Mouse (Mus musculus) CD4-positive, CD25-positive, alpha-beta regulatory T cell, adult 2 months (primary cell): Measurements from ENCODE around the gene Gmppb.

Experiments
- DNase-seq: peaks from one replicate; pipeline ENCODE4 v3.0.0-alpha.2; 2012; ENCODE audit warnings: low read depth, low spot score

The Gmppb gene

GRCm38 (mm10) chr9:108051184-108051930, 2.3 kb downstream of the Gmppb start:
- DNase-seq, result no peak

GRCm38 (mm10) chr9:108051931-108052220, 2.8 kb downstream of the Gmppb start:
- no peak for DNase-seq

GRCm38 (mm10) chr9:108052411-108052810, 3.4 kb downstream of the Gmppb start:
- no peak for DNase-seq

GRCm38 (mm10) chr9:108052885-108053664, 4.0 kb downstream of the Gmppb start, which contains the start of gene Amigo3:
Gene Amigo3 (plus strand): TSS chr9:108053159.
- peak; percentile 96 for DNase-seq

- no peak for DNase-seq
These were observed 4.7 kb downstream of the Gmppb start for GRCm38 (mm10) chr9:108053665-108054225.

GRCm38 (mm10) chr9:108054331-108055040, 5.4 kb downstream of the Gmppb start:
- DNase-seq, result no peak

GRCm38 (mm10) chr9:108055061-108055460, 6.0 kb downstream of the Gmppb start:
- DNase-seq, result no peak

GRCm38 (mm10) chr9:108055661-108056237, 6.7 kb downstream of the Gmppb start:
- DNase-seq, result no peak

- no peak for DNase-seq
These were observed 7.6 kb downstream of the Gmppb start for GRCm38 (mm10) chr9:108056361-108057261.

- DNase-seq, result no peak
These were observed 8.2 kb downstream of the Gmppb start for GRCm38 (mm10) chr9:108057262-108057562.

- DNase-seq, result no peak
These were observed 9.2 kb downstream of the Gmppb start for GRCm38 (mm10) chr9:108058291-108058690.

- DNase-seq, result no peak
These were observed 13.1 kb downstream of the Gmppb start for GRCm38 (mm10) chr9:108062142-108062541.

GRCm38 (mm10) chr9:108063361-108063760, 14.3 kb downstream of the Gmppb start:
- no peak for DNase-seq

GRCm38 (mm10) chr9:108065491-108066011, 16.5 kb downstream of the Gmppb start:
- DNase-seq, result peak; percentile 73

GRCm38 (mm10) chr9:108067199-108067598, 18.2 kb downstream of the Gmppb start:
- DNase-seq, result no peak

- peak; percentile 91 for DNase-seq
These were observed 18.9 kb downstream of the Gmppb start for GRCm38 (mm10) chr9:108067900-108068299.

GRCm38 (mm10) chr9:108069007-108069406, 20.0 kb downstream of the Gmppb start:
- no peak for DNase-seq

- no peak for DNase-seq
These were observed 20.5 kb downstream of the Gmppb start for GRCm38 (mm10) chr9:108069529-108069928.

GRCm38 (mm10) chr9:108071801-108072200, 22.8 kb downstream of the Gmppb start:
- no peak for DNase-seq

- no peak for DNase-seq
These were observed 23.5 kb downstream of the Gmppb start for GRCm38 (mm10) chr9:108072481-108072924.
